Mouse (Mus musculus): ENCODE results near the gene Cend1.

Gene Cend1

DNA sequence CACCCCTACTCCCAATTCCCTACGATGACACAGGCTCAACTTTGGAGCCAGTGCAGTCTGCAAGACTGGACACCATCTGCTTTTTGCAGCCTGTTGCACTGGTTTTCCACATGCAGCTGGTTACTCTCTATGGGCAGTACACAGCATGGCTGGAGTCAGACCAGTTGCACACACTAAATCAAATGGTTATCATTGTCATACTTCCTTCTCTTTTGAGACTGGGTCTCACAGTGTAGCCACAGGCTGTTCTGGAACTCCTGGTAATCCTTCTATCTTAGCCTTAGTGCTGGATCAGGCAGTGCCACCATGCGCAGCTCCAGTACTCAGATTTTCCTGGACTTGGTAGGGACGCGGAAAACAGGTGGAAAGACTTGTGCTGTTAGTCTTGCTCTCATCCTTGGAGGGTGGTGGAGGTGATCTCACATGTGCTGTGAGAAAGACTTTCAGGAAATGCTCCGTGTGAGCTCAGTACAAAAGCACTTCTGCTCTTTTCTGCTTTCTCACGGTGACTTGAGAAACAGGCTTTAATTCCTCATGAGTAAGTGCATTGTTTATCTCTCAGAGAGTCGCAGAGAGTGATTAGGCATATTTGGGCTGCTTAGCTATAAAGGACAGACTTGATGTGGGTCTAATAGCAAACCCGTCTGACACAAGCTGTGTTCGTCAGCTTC is 36.6 kb downstream of the Cend1 start:
- no peak for DNase-seq (ENCODE audit: low spot score in 2 of 2)

GRCm38 (mm10) chr7:141391625-141392551 is 37.4 kb downstream of the Cend1 start, which contains the start of gene Taldo1:
Gene Taldo1 (plus strand): TSS chr7:141392199.
- DNase-seq (ENCODE audit: low spot score in 2 of 2), result peak; percentile 93 to 95

- DNase-seq (ENCODE audit: low spot score in 2 of 2), result no peak
These were observed 38.7 kb downstream of the Cend1 start for GRCm38 (mm10) chr7:141390326-141391259.

- DNase-seq (ENCODE audit: low spot score in 2 of 2), result no peak
These were observed 40.7 kb downstream of the Cend1 start for GRCm38 (mm10) chr7:141388487-141389109.

- DNase-seq (ENCODE audit: low spot score in 2 of 2), result no peak
These were observed 41.3 kb downstream of the Cend1 start for GRCm38 (mm10) chr7:141387807-141388486.

- DNase-seq (ENCODE audit: low spot score in 2 of 2), result no peak
These were observed 48.0 kb downstream of the Cend1 start for GRCm38 (mm10) chr7:141381068-141381835.

DNA sequence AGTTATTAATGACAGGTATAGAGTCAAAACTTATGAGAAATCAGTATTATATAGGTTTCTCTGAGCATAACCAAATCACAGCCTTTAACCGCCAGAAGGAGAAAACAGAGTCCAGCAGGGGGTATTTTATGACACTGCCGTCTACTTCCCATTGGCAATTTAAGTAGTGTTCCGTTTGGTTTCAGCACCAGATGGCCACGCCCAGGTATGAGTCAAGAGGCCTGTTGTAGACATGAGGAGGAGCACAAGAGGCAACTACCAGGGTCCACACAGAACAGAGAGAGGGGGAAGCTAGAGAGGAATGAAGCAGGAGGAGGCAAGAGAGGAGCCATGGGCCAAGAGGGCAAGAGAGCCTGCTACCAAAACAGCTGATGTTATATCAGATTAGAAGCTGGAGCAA is 49.7 kb downstream of the Cend1 start:
- DNase-seq (ENCODE audit: low spot score in 2 of 2), result no peak

Data from frontal cortex, postnatal 25 days (tissue).